Mouse (Mus musculus): ENCODE data around the gene 4933415A04Rik. TPM values are rescaled to one million over a fixed set of nuclear protein-coding genes. Genes with fewer than 3 reads are reported as not detected.

The 4933415A04Rik gene
- polyA plus RNA-seq, 1 experiment = 0.05 TPM

GRCm38 (mm10) chr11:43569595-43569994, 17.2 kb upstream of the 4933415A04Rik start:
- WGBS = 57% methylated on average over 11 of the region's 11 CpGs
- Histone ChIP-seq H3K27ac (ENCODE audit: insufficient read depth, low read length) (no peak overlapping the region), H3K4me3 (ENCODE audit: extremely low read depth, insufficient read depth, insufficient read length) (no peak overlapping the region), H3K36me3 (ENCODE audit: control insufficient read depth, insufficient read depth, low read length) (no peaks in the 10 kb centered on the region), H3K27me3 (ENCODE audit: control insufficient read depth, insufficient read depth, low read length) (no peaks in the 10 kb centered on the region), H3K4me1 (ENCODE audit: control insufficient read depth, insufficient read depth, insufficient read length) (no peaks in the 10 kb centered on the region)
- TF ChIP-seq POLR2A (IDR thresholded peaks at IDR 0.05; ENCODE audit: low read depth, low read length) = no peak
- no peak for DNase-seq (ENCODE audit: low read depth in 1 of 2, low spot score in 2 of 2)

GRCm38 (mm10) chr11:43575061-43575375, 11.8 kb upstream of the 4933415A04Rik start:
- Histone ChIP-seq H3K4me1 (ENCODE audit: control insufficient read depth, insufficient read depth, insufficient read length) (no peaks in the 10 kb centered on the region), H3K27me3 (ENCODE audit: control insufficient read depth, insufficient read depth, low read length) (no peaks in the 10 kb centered on the region), H3K4me3 (ENCODE audit: extremely low read depth, insufficient read depth, insufficient read length) (no peak overlapping the region), H3K36me3 (ENCODE audit: control insufficient read depth, insufficient read depth, low read length) (no peaks in the 10 kb centered on the region), H3K27ac (ENCODE audit: insufficient read depth, low read length) (no peak overlapping the region)
- DNase-seq (ENCODE audit: low read depth in 1 of 2, low spot score in 2 of 2) = no peak
- TF ChIP-seq POLR2A (IDR thresholded peaks at IDR 0.05; ENCODE audit: low read depth, low read length) (no peak), CTCF (IDR thresholded peaks at IDR 0.05; ENCODE audit: extremely low read depth, insufficient read depth, insufficient read length, insufficient replicate concordance) (no peak)
- WGBS = 18% methylated on average over 3 of the region's 3 CpGs

- H3K27me3 ChIP-seq (ENCODE audit: control insufficient read depth, insufficient read depth, low read length) = no peaks in the 10 kb centered on the region
- no peaks in the 10 kb centered on the region for H3K4me1 ChIP-seq (ENCODE audit: control insufficient read depth, insufficient read depth, insufficient read length)
- H3K4me3 ChIP-seq (ENCODE audit: extremely low read depth, insufficient read depth, insufficient read length) = no peak overlapping the region
- no peaks in the 10 kb centered on the region for H3K36me3 ChIP-seq (ENCODE audit: control insufficient read depth, insufficient read depth, low read length)
- no peak overlapping the region for H3K27ac ChIP-seq (ENCODE audit: insufficient read depth, low read length)
- no peak for DNase-seq (ENCODE audit: low read depth in 1 of 2, low spot score in 2 of 2)
- 36% methylated on average over 9 of the region's 9 CpGs for WGBS
- no peak for TF ChIP-seq CTCF (IDR thresholded peaks at IDR 0.05; ENCODE audit: extremely low read depth, insufficient read depth, insufficient read length, insufficient replicate concordance)
- no peak for TF ChIP-seq POLR2A (IDR thresholded peaks at IDR 0.05; ENCODE audit: low read depth, low read length)
These were observed 11.3 kb upstream of the 4933415A04Rik start for GRCm38 (mm10) chr11:43575376-43576151.

- DNase-seq (ENCODE audit: low read depth in 1 of 2, low spot score in 2 of 2) = no peak
- no peak overlapping the region for H3K4me3 ChIP-seq (ENCODE audit: extremely low read depth, insufficient read depth, insufficient read length)
- WGBS = 89% methylated on average over 11 of the region's 11 CpGs
- H3K4me1 ChIP-seq (ENCODE audit: control insufficient read depth, insufficient read depth, insufficient read length) = no peaks in the 10 kb centered on the region
- no peaks in the 10 kb centered on the region for H3K36me3 ChIP-seq (ENCODE audit: control insufficient read depth, insufficient read depth, low read length)
- TF ChIP-seq CTCF (IDR thresholded peaks at IDR 0.05; ENCODE audit: extremely low read depth, insufficient read depth, insufficient read length, insufficient replicate concordance) = no peak
- TF ChIP-seq POLR2A (IDR thresholded peaks at IDR 0.05; ENCODE audit: low read depth, low read length) = no peak
- H3K27me3 ChIP-seq (ENCODE audit: control insufficient read depth, insufficient read depth, low read length) = no peaks in the 10 kb centered on the region
- no peak overlapping the region for H3K27ac ChIP-seq (ENCODE audit: insufficient read depth, low read length)
These were observed 8.9 kb upstream of the 4933415A04Rik start for GRCm38 (mm10) chr11:43577713-43578478.

GRCm38 (mm10) chr11:43585211-43586005, 1.4 kb upstream of the 4933415A04Rik start:
- no peaks in the 10 kb centered on the region for H3K27me3 ChIP-seq (ENCODE audit: control insufficient read depth, insufficient read depth, low read length)
- no peak for DNase-seq (ENCODE audit: low read depth in 1 of 2, low spot score in 2 of 2)
- 93% methylated on average over 22 of the region's 22 CpGs for WGBS
- TF ChIP-seq CTCF (IDR thresholded peaks at IDR 0.05; ENCODE audit: extremely low read depth, insufficient read depth, insufficient read length, insufficient replicate concordance) (no peak), POLR2A (IDR thresholded peaks at IDR 0.05; ENCODE audit: low read depth, low read length) (no peak)
- H3K4me1 ChIP-seq (ENCODE audit: control insufficient read depth, insufficient read depth, insufficient read length) = no peaks in the 10 kb centered on the region
- no peak overlapping the region for H3K4me3 ChIP-seq (ENCODE audit: extremely low read depth, insufficient read depth, insufficient read length)
- H3K27ac ChIP-seq (ENCODE audit: insufficient read depth, low read length) = no peak overlapping the region
- H3K36me3 ChIP-seq (ENCODE audit: control insufficient read depth, insufficient read depth, low read length) = no peaks in the 10 kb centered on the region

- 81% methylated on average over 6 of the region's 6 CpGs for WGBS
- H3K4me3 ChIP-seq (ENCODE audit: extremely low read depth, insufficient read depth, insufficient read length) = no peak overlapping the region
- no peaks in the 10 kb centered on the region for H3K36me3 ChIP-seq (ENCODE audit: control insufficient read depth, insufficient read depth, low read length)
- no peaks in the 10 kb centered on the region for H3K4me1 ChIP-seq (ENCODE audit: control insufficient read depth, insufficient read depth, insufficient read length)
- TF ChIP-seq POLR2A (IDR thresholded peaks at IDR 0.05; ENCODE audit: low read depth, low read length) (no peak), CTCF (IDR thresholded peaks at IDR 0.05; ENCODE audit: extremely low read depth, insufficient read depth, insufficient read length, insufficient replicate concordance) (no peak)
- H3K27me3 ChIP-seq (ENCODE audit: control insufficient read depth, insufficient read depth, low read length) = no peaks in the 10 kb centered on the region
- DNase-seq (ENCODE audit: low read depth in 1 of 2, low spot score in 2 of 2) = no peak
- H3K27ac ChIP-seq (ENCODE audit: insufficient read depth, low read length) = no peak overlapping the region
These were observed 2.8 kb downstream of the 4933415A04Rik start for GRCm38 (mm10) chr11:43589530-43590072.
